ENCODE assay signal across 20 mouse cellular contexts in the genomic region with DNA sequence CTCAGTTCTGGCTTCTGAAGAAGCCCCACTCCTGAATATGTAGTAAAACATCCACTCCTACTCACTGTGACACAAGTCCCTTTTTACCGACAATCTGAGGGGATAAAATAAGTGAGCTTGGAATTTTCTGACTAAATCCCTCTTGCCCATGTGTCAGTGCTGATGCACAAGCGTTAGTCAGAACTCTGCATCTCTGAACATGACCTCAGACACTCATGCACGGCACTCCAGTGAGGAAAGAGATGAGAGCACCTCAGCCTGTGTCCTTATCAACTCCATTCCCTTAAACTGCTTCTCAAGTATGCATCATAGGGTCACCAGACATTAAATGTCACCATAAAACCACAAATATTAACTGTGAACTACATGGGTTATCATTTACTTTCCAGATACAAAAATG.
"Had no signal": no experiment of that assay in that cellular context is flagged by ENCODE, and none has a peak within 500 bp of the region (broad histone marks: within the 10 kb centered on the region; RNA-seq: fewer than 3 reads in every experiment).

No protein-coding gene starts in this region.

- H3K4me1 ChIP-seq: megakaryocyte, embryonic 14.5 days; midbrain, embryonic 12.5 days had no signal

- DNase-seq: lung, adult 18-20 months; lung, embryonic 14.5 days; lung, postnatal 10 days; lung, postnatal 4 days; midbrain, embryonic 14.5 days; retina, postnatal 1 day; right cerebral cortex, postnatal 25 days; right cerebral cortex, postnatal 4 days; spleen, adult 18-20 months; thymus, adult 18-20 months; thymus, postnatal 25 days; thymus, postnatal 4 days had no signal

- ATAC-seq: midbrain, embryonic 16.5 days had no signal

- H3K27me3 ChIP-seq: megakaryocyte, embryonic 14.5 days; midbrain, embryonic 12.5 days; neural tube, embryonic 13.5 days; neural tube, embryonic 15.5 days had no signal

- H3K4me3 ChIP-seq: megakaryocyte, embryonic 14.5 days; midbrain, embryonic 10.5 days; midbrain, embryonic 12.5 days; myocyte; neural tube, embryonic 13.5 days; neural tube, embryonic 15.5 days had no signal

- H3K27ac ChIP-seq: liver, embryonic 14.5 days; midbrain, embryonic 10.5 days; midbrain, embryonic 12.5 days; neural tube, embryonic 13.5 days; neural tube, embryonic 15.5 days had no signal
